Mouse (Mus musculus) heart, postnatal 0 days (tissue): ENCODE measurements around the gene Tbc1d20.

Experiments
- CTCF ChIP-seq: IDR thresholded peaks from 2 replicates; pipeline ENCODE4 v1.5.1; 2016; ENCODE audit warnings: antibody characterized with exemption, control low read depth, low read depth
- EP300 ChIP-seq: IDR thresholded peaks from 2 replicates; pipeline ENCODE4 v1.6.1; 2016; ENCODE audit warnings: antibody characterized with exemption, low read depth

DNA sequence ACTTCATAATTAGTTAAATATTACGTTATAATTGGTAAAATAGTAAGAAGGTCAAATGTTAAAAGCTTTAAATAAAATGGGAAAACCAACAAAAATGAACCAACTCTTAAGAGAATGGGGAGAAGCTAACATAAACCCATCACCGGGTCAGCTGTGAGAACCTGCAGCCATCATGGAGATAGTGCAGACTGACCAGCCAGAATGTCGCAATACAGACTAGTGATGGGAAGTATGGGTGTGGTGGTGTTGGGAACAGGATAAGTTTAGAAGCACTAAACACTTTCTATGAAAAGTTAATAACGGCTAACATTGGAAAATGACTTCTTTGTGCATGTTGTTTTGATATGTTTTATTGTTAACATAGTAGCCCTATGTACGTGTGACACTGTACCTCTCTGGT, 6.1 kb upstream of the Tbc1d20 start:
- TF ChIP-seq CTCF: no peak
- TF ChIP-seq EP300: no peak
